Mouse (Mus musculus) layer of hippocampus, adult 2 months (tissue): ENCODE measurements around the gene Oas2. TPM values are rescaled to one million over a fixed set of nuclear protein-coding genes. Genes with fewer than 3 reads are reported as not detected.

Experiments
- DNase-seq, 2 experiments: peaks; one replicate each; pipeline ENCODE4 v3.0.0; 2022; ENCODE audit warnings: low spot score in 2 of 2
- H3K27ac ChIP-seq: fragments of 200-600 bp; 2 replicates; pipeline ENCODE4 v1.8.1; 2022
- H3K4me3 ChIP-seq: fragments of 200-600 bp; 2 replicates; pipeline ENCODE4 v1.8.1; 2022; ENCODE audit warnings: mild to moderate bottlenecking
- CTCF ChIP-seq: fragments of 200-600 bp; conservative IDR thresholded peaks from 2 replicates; pipeline ENCODE4 v1.8.1; 2022; ENCODE audit warnings: antibody characterized with exemption, mild to moderate bottlenecking, moderate library complexity
- total RNA-seq, 2 experiments: library from RNA; stranded (reverse); gene quantifications; 2 replicates each; pipeline ENCODE4 v1.2.3; 2021

The Oas2 gene
- total RNA-seq, 2 experiments from 2014 or later: not detected

- no peak for DNase-seq
- H3K27ac ChIP-seq: no peak overlapping the region
- no peak overlapping the region for H3K4me3 ChIP-seq
- peak; percentile 52 for TF ChIP-seq CTCF
Measured at GRCm38 (mm10) chr5:120718600-120719378, 30.9 kb downstream of the Oas2 start.

- no peak for TF ChIP-seq CTCF
- Histone ChIP-seq H3K27ac (0 out of 2 replicates have a peak overlapping the region, but pooled peaks have one; percentile 0), H3K4me3 (no peak overlapping the region)
- peak in 1 of 2 experiments; percentile 51 for DNase-seq
Measured at GRCm38 (mm10) chr5:120717136-120717535, 32.5 kb downstream of the Oas2 start.

- Histone ChIP-seq H3K27ac (0 out of 2 replicates have a peak overlapping the region, but pooled peaks have one; percentile 23), H3K4me3 (no peak overlapping the region; the same call in 1 of the 2 replicates)
- peak; percentile 98 for TF ChIP-seq CTCF
- DNase-seq: peak; percentile 83 to 93
Measured at GRCm38 (mm10) chr5:120714314-120714713, 35.3 kb downstream of the Oas2 start.

- Histone ChIP-seq H3K27ac (no peak overlapping the region), H3K4me3 (no peak overlapping the region)
- peak in 1 of 2 experiments; percentile 34 for DNase-seq
- TF ChIP-seq CTCF: no peak
Measured at GRCm38 (mm10) chr5:120712721-120713120, 36.9 kb downstream of the Oas2 start.

- no peak for DNase-seq
- H3K27ac ChIP-seq: peak within 1 kb of the TSS; percentile 92
- peak within 1 kb of the TSS; percentile 88 for H3K4me3 ChIP-seq
- TF ChIP-seq CTCF: no peak
Measured at GRCm38 (mm10) chr5:120711827-120712226, 37.8 kb downstream of the Oas2 start, which contains the start of gene Dtx1. Gene Dtx1, minus strand, starts transcription at chr5:120711927.

GRCm38 (mm10) chr5:120711416-120711815 is 38.2 kb downstream of the Oas2 start:
- Histone ChIP-seq H3K27ac (peak overlapping the region; percentile 92), H3K4me3 (peak overlapping the region; percentile 88)
- peak; percentile 84 to 86 for DNase-seq
- TF ChIP-seq CTCF: no peak

GRCm38 (mm10) chr5:120710826-120711248 is 38.8 kb downstream of the Oas2 start:
- DNase-seq: peak; percentile 30 to 51
- TF ChIP-seq CTCF: no peak
- H3K4me3 ChIP-seq: peak overlapping the region; percentile 88
- peak overlapping the region; percentile 92 for H3K27ac ChIP-seq

- Histone ChIP-seq H3K4me3 (peak overlapping the region; percentile 88), H3K27ac (peak overlapping the region; percentile 92)
- TF ChIP-seq CTCF: no peak
- DNase-seq: peak; percentile 41 to 44
Measured at GRCm38 (mm10) chr5:120710161-120710825, 39.4 kb downstream of the Oas2 start.

- TF ChIP-seq CTCF: no peak
- Histone ChIP-seq H3K4me3 (peak overlapping the region; percentile 31), H3K27ac (peak overlapping the region; percentile 39; the same call in 1 of the 2 replicates)
- DNase-seq: no peak
Measured at GRCm38 (mm10) chr5:120706976-120707375, 42.7 kb downstream of the Oas2 start.

- no peak for TF ChIP-seq CTCF
- DNase-seq: no peak
- Histone ChIP-seq H3K4me3 (peak overlapping the region; percentile 31), H3K27ac (peak overlapping the region; percentile 39; the same call in 1 of the 2 replicates)
Measured at GRCm38 (mm10) chr5:120706541-120706940, 43.1 kb downstream of the Oas2 start.

- no peak for TF ChIP-seq CTCF
- H3K4me3 ChIP-seq: no peak overlapping the region
- no peak overlapping the region for H3K27ac ChIP-seq
- DNase-seq: no peak
Measured at GRCm38 (mm10) chr5:120704421-120704820, 45.2 kb downstream of the Oas2 start.

GRCm38 (mm10) chr5:120703660-120704059 is 46.0 kb downstream of the Oas2 start:
- DNase-seq: no peak
- H3K27ac ChIP-seq: no peak overlapping the region
- TF ChIP-seq CTCF: no peak
- no peak overlapping the region for H3K4me3 ChIP-seq

- Histone ChIP-seq H3K4me3 (no peak overlapping the region), H3K27ac (no peak overlapping the region)
- DNase-seq: no peak
- TF ChIP-seq CTCF: no peak
Measured at GRCm38 (mm10) chr5:120702969-120703368, 46.7 kb downstream of the Oas2 start.
